Mouse (Mus musculus): ENCODE measurements around the gene Notch1.

The Notch1 gene

DNA sequence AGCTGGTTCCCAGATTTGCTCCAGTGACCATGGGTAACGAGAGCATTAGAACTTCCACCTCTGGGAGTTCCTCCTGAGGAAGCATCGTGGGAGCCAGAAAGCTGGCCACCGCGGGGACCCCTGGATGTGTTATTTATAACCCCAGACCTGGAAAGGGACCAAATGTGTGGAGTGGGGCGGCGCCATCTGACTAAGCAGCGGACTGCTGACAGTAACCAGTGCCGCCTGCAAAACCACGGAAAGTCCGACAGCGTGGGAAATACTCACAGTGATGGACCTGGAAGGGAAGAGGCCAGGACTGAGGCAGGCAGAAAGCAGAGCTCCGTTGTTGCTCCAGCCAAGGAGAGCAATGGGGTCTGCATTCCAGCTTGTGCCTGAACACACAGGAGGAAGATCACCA is at the start of gene Notch1:
Gene Notch1 (minus strand): TSS at position 389 of the 400 bp plus-strand sequence.
- DNase-seq (ENCODE audit: low read depth): no peak

GRCm38 (mm10) chr2:26566221-26566620 is 49.8 kb upstream of the Notch1 start:
- no peak for DNase-seq (ENCODE audit: low read depth)

DNA sequence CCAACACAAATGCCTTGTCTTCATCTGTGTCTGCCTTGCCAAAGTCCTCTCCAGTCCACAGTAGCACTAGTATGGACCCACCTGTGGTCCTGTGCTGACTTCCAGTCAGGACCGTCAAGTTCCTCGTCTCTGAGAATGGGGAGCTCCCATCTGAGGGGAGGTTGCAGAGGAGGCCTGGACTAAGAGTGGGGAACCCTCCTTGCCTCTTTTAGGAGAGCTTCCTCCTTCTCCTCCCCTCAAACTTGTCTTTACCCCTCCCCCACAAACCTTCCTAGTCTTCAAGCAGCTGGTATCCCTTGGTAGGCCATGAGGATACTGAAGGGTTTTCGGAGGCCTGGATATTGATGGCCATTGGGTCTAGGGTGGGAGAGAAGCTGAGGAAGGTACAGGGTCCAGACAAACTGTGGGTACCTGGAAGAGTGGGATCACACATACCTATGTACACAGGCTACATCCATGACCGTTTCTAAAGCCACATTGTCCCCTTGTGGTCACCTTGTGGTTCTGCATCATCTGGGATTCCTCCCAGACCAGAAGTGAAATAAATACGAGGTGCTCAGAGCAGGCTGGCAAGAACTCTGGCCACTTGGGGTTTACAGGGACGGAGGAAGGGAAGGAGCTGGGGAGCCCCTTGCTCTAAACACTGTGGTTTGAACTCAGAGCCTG is 45.0 kb upstream of the Notch1 start:
- DNase-seq (ENCODE audit: low read depth): no peak

DNA sequence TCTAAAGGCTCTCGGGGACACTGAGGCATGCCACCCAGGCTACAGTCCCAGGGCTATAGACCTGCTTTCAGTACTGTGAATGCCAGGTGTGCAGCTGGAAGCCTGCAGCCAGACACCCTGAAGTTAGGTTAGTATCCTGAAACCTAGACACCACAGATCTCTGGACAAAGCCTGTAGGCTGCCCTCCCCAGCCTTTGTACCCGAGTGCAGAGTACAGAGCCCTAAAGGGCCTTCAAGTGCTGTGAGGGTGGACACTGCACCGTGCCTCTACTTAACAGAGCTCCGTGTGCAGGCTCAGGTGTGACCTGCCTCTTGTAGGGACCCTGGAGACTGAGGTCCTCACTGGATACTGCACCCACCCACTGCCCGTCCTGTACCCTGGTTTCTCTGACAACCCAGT is 44.0 kb upstream of the Notch1 start:
- DNase-seq (ENCODE audit: low read depth): no peak

DNA sequence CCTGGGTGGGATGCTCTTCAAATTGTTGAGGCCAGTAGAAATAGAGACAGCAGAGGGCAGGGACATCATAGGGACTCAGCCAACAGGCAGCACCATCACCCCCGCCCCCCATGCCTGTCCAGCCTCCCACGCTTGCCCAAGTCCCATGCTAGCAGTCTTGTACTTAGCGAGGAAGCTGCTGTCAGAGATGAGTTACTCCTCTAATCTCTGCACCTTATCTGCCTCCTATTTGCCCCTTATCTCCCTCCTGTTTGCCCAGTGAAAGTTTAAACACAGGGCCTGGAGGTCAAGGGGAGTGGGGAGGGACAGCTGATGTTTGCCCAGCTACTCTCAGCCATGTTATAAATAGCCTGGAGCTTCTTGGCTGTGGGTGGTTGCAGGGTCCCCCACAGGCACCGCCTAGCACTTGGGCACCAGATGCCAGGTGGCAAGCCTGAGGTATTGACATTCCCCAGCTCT is 40.1 kb upstream of the Notch1 start:
- DNase-seq (ENCODE audit: low read depth): no peak

DNA sequence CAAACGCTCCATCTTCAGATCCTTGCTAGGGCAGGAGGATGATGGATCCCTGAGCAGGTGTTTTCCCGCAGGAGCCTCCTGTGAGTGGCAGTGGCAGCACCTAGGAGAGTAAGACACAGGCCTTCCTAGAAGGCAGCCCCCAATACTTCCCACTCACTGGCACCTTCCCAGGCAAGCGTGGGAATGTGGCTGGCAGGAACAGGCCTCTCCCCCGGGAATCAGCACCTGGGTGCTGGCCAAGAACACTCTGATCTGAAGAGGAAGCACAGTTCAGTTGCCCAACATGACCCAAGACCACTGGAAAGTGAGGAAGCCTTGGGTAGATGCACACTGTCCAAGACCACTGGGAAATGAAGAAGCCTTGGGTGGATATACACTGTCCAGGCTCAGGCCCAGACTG is 38.6 kb upstream of the Notch1 start:
- no peak for DNase-seq (ENCODE audit: low read depth)

GRCm38 (mm10) chr2:26553904-26554303 is 37.4 kb upstream of the Notch1 start:
- DNase-seq (ENCODE audit: low read depth): no peak

- no peak for DNase-seq (ENCODE audit: low read depth)
Measured at GRCm38 (mm10) chr2:26552066-26552465, 35.6 kb upstream of the Notch1 start.

DNA sequence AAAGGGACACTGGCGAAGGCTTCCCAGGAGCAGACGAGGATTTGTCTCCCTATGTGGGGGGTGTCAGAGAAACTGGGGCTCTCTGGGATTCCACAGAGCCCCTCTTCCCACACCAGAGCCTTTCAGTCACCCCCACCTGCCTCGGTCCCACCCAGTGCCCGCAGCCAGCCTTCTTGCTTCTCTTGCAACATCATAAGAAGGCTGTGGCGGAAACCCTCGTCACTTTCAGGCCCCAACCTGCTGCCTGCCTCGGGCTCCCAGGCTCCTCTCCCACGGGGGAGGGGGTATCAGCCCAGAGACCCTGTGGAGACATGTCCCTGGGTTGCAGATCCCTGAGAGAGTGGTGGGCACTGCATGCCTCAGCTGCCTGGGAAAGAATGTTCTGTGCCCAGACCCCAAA is 35.0 kb upstream of the Notch1 start:
- DNase-seq (ENCODE audit: low read depth): no peak

DNA sequence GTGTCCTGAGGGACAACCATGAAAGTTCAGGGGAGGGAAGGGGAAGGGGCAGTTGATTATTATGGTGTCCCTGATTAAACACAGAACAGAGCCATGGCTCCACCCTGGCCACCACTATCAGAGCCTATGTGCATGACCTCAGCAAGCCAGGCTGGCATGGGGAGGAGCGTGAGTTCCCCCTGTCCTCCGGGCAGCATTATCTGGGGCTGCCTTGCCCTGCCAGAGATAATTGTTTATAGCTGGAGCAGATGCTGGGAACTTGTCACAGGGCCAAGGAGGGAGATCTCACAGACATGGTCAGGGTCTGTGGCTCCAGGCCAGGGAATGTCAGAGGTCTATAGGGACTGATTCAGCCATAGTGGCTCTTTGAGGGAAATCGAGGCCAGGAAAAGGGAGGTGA is 34.3 kb upstream of the Notch1 start:
- no peak for DNase-seq (ENCODE audit: low read depth)

DNA sequence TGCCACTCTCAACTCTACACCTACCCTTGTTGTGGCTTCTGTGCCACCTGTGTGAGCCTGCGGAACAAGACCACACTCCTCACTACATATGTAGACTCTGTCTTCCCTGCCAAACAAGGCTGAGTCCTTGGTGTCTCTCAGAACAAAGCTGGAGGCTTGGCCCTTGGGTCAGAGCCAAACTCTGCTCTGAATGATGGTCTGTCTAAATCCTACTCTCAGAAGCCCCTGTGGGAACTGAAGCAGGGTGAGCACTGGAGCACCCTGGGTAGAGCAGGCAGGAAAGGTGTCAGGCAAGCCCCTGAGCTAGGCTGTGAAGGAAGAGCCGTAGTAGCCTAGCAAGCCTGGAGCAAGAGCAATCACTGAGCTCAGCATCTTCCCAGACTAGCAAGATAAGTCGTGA is 33.7 kb upstream of the Notch1 start:
- DNase-seq (ENCODE audit: low read depth): no peak

- no peak for DNase-seq (ENCODE audit: low read depth)
Measured at GRCm38 (mm10) chr2:26549801-26550200, 33.3 kb upstream of the Notch1 start.

DNA sequence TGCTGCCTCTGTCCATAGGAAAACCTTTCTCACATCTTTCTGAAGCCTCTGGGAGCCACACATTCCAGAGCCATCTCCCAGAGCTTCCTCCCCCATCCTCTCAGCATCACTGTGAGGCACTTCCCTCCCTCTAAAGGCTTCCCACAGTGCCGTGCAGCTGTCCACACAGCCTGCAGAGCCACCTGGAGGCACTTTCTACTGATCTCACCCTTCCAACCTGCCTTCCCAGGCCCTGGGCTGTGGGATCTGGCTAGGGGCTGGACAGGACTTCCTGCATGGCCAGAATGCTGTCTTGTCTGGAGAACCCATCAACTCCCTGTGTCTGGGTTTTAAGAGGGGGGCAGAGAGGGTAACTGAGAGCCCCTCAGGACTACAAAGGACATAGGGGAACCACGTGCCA is 31.0 kb upstream of the Notch1 start:
- DNase-seq (ENCODE audit: low read depth): no peak

DNA sequence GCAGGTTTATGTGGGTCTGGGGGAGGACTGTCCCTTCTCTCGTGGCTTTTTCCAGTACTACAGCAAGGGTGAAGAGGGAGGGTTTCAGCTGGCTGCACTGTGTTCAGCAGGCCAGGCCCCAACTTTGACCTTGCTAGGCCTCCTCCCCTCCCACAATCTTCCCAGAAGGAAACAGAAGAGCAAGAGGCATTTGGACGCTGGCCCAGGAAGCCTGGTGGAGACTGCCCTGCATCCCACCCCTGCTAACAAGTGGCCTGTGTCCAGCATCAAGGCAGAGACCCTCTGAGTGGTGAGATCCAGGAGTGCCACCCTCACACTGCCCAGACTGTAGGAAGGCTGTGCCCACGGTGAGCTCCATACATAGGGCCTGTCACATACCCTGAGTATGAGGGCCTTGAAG is 27.8 kb upstream of the Notch1 start:
- DNase-seq (ENCODE audit: low read depth): no peak

DNA sequence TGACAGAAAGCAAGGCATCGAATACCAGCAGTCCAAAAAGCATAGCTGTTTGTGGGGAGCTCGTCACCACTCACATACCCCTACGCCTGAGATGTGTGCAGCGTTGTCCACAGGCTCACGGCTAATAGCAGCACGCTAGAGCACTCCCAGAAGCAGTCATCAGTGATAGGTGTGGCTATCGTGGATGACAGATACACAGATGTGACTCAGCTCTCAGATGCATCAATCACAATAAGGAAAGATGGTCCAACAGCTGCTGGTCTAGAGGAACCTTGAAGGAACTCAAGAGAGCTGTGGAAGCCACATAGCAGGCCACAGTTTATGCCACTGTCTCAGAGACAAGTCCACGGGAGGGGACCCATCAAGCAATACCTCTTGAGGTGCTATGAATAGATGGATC is 27.3 kb upstream of the Notch1 start:
- DNase-seq (ENCODE audit: low read depth): no peak

DNA sequence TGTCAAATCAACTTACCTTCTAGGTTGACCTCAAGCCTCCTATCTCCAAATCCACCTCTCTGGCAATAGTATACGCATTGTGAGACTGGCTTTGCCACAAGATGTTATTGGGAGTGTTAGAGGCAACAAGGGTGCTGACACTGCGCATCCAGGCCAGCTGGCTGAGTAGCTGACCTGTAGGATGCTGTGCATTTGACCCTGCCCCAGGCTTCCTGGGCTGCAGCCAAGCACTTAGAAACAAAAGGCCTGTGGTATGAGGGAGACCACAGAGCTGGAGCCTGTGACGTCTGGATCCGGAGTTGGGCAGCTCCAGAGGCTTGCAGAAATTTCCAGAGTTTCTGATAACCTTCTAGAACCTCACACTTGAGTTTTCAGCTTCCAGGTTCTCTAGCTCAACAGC is 26.7 kb upstream of the Notch1 start:
- DNase-seq (ENCODE audit: low read depth): no peak

DNA sequence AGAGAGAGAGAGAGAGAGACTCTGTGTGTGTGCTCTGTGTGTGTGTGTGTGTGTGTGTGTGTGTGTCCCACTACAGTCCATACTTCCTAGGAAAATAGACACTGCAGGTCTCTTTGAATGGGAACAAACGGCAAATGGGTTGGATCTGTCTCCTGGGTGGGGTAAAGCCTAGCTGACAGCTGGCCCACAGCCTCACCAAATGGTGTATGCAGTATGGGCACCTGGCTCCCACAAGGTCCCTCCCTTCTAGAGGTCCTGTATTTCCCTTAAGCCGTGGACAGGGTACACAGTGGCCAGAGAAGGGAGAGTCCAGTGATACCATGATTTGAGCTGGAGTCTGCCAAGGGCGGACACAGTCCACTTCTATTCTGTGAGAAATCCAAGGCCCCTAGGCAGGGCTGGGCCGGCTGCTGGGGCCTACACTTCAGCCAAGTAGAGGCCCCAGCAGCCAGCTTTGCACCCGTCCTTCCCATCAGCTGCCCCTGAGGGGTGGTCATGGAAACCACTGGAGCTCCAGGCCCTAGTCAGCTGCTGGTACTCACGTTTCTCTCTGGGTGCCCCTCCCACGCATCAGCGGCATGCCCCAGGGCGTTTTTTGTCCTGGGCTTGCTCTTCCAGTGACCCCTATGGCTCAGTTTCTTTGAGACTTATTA is 24.9 kb upstream of the Notch1 start:
- no peak for DNase-seq (ENCODE audit: low read depth)

DNA sequence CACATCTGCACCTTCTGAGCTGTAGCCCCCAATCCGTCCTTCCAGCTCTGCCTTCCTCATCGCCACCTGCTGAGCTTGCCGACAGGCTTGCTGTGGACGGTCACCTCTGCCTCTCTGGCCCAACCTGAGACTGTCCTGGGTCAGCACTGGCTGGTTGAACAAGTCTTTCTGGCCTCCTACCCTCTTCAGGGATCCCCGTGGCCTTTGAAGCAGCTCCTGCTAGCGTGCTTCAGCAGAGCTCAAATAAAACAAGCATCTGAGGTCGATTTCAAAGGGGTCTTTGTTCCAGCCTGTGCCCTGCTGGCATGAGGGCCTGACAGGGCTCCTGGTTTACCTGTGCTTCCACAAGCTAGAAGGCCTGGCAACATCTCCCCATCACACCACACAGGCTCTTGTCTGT is 24.3 kb upstream of the Notch1 start:
- no peak for DNase-seq (ENCODE audit: low read depth)

DNA sequence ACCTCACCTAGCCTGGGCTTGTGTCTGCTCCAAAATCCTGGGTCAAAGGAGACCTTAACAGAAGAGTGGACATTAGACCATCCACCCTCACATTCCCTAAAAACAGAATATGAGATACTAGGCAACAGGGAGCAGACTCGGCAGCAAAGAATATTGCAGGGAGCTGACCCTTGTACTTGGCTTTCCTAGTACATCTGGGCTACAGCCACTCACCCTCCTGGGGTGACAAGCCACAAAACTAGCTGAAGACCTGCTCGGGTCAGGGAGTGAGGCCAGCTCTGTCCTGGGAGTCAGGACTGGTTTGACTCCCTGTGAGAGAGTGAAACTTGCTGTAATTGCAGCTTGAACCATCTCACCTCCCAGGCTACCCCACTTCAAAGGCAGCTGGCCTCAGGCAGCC is 23.1 kb upstream of the Notch1 start:
- DNase-seq (ENCODE audit: low read depth): no peak

DNA sequence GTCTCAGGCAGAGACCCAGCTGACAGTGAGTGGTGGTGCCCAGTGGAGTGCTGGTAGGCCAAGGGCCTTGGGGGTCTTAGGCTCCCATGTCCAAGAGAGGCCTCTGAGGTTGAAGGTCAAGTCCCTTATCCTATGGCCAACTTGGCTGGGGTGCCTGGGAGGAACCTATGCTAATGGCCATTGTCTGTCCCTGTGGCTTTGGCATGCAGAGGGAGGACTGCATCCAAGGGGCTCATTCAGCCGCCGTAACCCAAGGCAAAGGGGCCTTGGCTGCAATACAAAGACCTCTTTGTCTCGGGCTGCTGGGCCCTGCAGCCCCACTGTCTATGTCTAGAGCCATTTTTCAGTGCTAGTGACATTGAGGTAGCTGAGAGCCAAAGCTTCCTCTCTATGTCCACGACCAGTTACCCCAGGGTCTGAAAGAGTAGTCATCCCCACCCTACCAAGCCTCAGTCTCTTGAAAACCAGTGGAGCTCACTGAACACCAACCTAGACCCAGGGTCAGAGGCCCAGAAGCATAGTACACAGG is 19.1 kb upstream of the Notch1 start:
- DNase-seq (ENCODE audit: low read depth): no peak

DNA sequence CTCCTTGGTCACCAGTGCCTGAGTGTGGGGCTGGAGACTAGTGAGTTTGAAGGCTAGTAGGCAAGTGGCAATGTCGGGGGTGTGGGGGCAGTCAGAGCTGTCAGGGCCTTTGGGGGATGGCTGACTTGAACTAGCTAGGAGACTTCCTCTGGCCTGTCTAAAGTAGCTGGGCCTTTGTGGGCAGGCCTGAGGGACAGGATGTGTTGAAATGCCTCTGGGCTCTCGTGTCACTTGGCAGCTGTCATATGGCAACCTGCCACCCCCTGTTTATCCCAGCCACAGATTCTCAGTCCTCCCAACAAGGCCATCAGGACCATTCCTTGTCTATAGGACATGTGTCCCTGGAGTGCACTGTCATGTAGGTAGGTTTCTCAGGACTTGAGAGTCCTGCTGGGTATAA is 18.2 kb upstream of the Notch1 start:
- DNase-seq (ENCODE audit: low read depth): no peak

- DNase-seq (ENCODE audit: low read depth): no peak
Measured at GRCm38 (mm10) chr2:26534161-26534560, 17.7 kb upstream of the Notch1 start.

DNA sequence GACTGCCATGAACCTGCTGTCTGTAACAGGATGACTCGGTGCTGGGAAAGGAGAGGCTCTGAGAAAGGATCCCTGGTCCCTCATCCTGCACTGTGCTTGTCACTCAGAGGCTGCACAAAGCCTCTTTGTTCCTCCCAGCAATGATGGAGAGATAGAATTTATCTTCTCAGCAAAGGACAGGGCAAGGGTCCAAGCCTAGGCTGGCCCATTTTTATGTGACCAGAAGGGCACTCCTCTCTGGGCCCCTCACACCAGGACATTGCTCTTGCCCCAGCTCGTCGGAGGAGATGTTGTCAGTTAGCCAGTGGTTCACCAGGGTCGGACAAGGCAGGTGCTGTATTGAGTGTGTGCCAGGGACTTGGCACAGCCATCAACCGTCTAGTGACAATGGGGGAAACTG is 16.8 kb upstream of the Notch1 start:
- no peak for DNase-seq (ENCODE audit: low read depth)

DNA sequence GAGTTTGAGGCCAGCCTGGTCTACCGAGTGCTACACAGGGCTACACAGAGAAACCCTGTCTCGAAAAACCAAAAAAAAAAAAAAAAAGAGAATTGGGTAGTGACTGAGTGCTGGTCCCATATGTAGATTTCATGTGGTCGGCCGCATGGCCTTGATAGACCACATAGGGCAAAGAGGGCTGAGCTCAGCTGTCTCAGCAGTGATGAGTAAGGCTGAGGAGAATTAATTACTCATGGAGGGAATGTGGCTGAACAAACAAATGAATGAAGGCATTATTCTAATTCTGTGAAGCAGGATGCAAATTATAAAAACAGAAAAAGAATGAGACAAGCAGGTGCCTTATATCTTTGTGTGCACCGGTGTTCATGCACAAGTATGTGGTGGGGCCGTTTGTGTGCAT is 15.4 kb upstream of the Notch1 start:
- DNase-seq (ENCODE audit: low read depth): no peak
